Mouse (Mus musculus): ENCODE measurements around the gene Cyp3a13. TPM values are rescaled to one million over a fixed set of nuclear protein-coding genes. Genes with fewer than 3 reads are reported as not detected.
"Not testable (repeated sequence)": the region's sequence is repeated elsewhere in the genome, so short reads cannot be mapped to it uniquely, and the experiment has no call there.

Cyp3a13 gene
- polyA plus RNA-seq, 1 experiment from 2014 or later, result not detected

GRCm38 (mm10) chr5:137887666-137888065 lies 33.8 kb downstream of the Cyp3a13 start:
- Histone ChIP-seq H3K4me1 (ENCODE audit: control insufficient read depth, insufficient read depth, low read length) (no peaks in the 10 kb centered on the region), H3K9ac (replicated peaks; ENCODE audit: low read length) (no peak overlapping the region), H3K27ac (replicated peaks; ENCODE audit: low read depth, low read length) (no peak overlapping the region), H3K4me2 (ENCODE audit: low read length) (no peak overlapping the region), H3K27me3 (ENCODE audit: control insufficient read depth, insufficient read depth, low read length) (no peaks in the 10 kb centered on the region), H3K9me3 (ENCODE audit: control insufficient read depth, low read length) (no peaks in the 10 kb centered on the region), H3K36me3 (ENCODE audit: control insufficient read depth, insufficient read depth, low read length) (no peaks in the 10 kb centered on the region), H3K4me3 (replicated peaks; ENCODE audit: low read depth, low read length) (no peak overlapping the region)
- no peak for ATAC-seq (ENCODE audit: low FRiP score, low TSS enrichment)
- no peak for DNase-seq
- 88% methylated on average over 1 of the region's 1 CpGs for WGBS

DNA sequence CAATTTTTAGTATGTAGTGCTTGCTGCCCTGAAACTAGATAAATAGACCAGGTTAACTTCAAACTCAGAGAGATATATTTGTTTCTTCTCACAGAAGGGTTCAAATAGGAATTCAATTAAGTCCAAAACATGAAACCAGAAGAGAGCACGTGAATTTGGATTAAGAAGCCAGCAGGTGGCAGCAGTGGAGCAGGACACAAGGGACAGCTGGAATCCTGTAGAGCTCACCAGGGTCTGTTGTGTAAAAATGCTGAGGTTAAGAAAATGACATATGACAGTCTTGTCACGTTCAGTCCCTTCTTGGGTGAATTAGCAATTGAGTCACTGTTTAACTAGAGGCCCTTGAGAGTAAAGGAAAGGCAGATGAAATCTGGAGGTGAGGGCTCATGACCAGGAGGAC lies 35.5 kb downstream of the Cyp3a13 start:
- no peak overlapping the region for H3K27ac ChIP-seq (replicated peaks; ENCODE audit: low read depth, low read length)
- H3K36me3 ChIP-seq (ENCODE audit: control insufficient read depth, insufficient read depth, low read length), result no peaks in the 10 kb centered on the region
- no peak overlapping the region for H3K4me3 ChIP-seq (replicated peaks; ENCODE audit: low read depth, low read length)
- 13% methylated on average over 2 of the region's 2 CpGs for WGBS
- no peak overlapping the region for H3K4me2 ChIP-seq (ENCODE audit: low read length)
- ATAC-seq (ENCODE audit: low FRiP score, low TSS enrichment) (no peak), DNase-seq (peak; percentile 77)
- no peaks in the 10 kb centered on the region for H3K4me1 ChIP-seq (ENCODE audit: control insufficient read depth, insufficient read depth, low read length)
- no peaks in the 10 kb centered on the region for H3K27me3 ChIP-seq (ENCODE audit: control insufficient read depth, insufficient read depth, low read length)
- no peaks in the 10 kb centered on the region for H3K9me3 ChIP-seq (ENCODE audit: control insufficient read depth, low read length)
- no peak overlapping the region for H3K9ac ChIP-seq (replicated peaks; ENCODE audit: low read length)

- Histone ChIP-seq H3K4me1 (ENCODE audit: control insufficient read depth, insufficient read depth, low read length) (no peaks in the 10 kb centered on the region), H3K27me3 (ENCODE audit: control insufficient read depth, insufficient read depth, low read length) (no peaks in the 10 kb centered on the region), H3K4me2 (ENCODE audit: low read length) (no peak overlapping the region), H3K27ac (replicated peaks; ENCODE audit: low read depth, low read length) (no peak overlapping the region), H3K36me3 (ENCODE audit: control insufficient read depth, insufficient read depth, low read length) (no peaks in the 10 kb centered on the region), H3K9ac (replicated peaks; ENCODE audit: low read length) (no peak overlapping the region), H3K9me3 (ENCODE audit: control insufficient read depth, low read length) (no peaks in the 10 kb centered on the region), H3K4me3 (replicated peaks; ENCODE audit: low read depth, low read length) (no peak overlapping the region)
- no peak for DNase-seq
- WGBS, result 91% methylated on average over 3 of the region's 3 CpGs
- ATAC-seq (ENCODE audit: low FRiP score, low TSS enrichment), result no peak
These were observed 38.1 kb downstream of the Cyp3a13 start for GRCm38 (mm10) chr5:137883345-137883744.

DNA sequence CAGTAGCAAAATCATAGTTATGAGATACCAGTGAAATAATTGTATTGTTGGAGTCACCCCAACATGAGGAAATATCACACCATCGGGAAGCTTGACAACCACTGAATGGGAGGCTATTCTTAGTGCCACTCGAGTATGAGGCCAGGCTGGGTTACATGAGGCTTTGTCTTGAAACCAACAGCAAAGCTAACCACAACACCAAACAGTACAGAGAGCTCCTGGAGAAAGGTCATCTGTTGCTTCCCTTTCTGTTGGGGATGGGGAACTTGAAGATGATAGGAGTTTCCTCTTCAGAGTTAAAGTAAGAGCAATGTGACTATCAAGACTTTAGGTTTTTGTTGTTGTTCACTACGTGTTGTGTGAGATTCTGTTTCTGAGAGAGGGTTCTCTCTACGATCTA lies 38.5 kb downstream of the Cyp3a13 start:
- DNase-seq, result no peak
- H3K27ac ChIP-seq (replicated peaks; ENCODE audit: low read depth, low read length), result no peak overlapping the region
- H3K4me2 ChIP-seq (ENCODE audit: low read length), result no peak overlapping the region
- no peaks in the 10 kb centered on the region for H3K36me3 ChIP-seq (ENCODE audit: control insufficient read depth, insufficient read depth, low read length)
- no peaks in the 10 kb centered on the region for H3K27me3 ChIP-seq (ENCODE audit: control insufficient read depth, insufficient read depth, low read length)
- no peaks in the 10 kb centered on the region for H3K4me1 ChIP-seq (ENCODE audit: control insufficient read depth, insufficient read depth, low read length)
- no peak for ATAC-seq (ENCODE audit: low FRiP score, low TSS enrichment)
- no peak overlapping the region for H3K9ac ChIP-seq (replicated peaks; ENCODE audit: low read length)
- H3K4me3 ChIP-seq (replicated peaks; ENCODE audit: low read depth, low read length), result no peak overlapping the region
- 74% methylated on average over 4 of the region's 4 CpGs for WGBS
- H3K9me3 ChIP-seq (ENCODE audit: control insufficient read depth, low read length), result no peaks in the 10 kb centered on the region

- Histone ChIP-seq H3K4me2 (ENCODE audit: low read length) (no peak overlapping the region), H3K27ac (replicated peaks; ENCODE audit: low read depth, low read length) (no peak overlapping the region), H3K9me3 (ENCODE audit: control insufficient read depth, low read length) (no peaks in the 10 kb centered on the region), H3K36me3 (ENCODE audit: control insufficient read depth, insufficient read depth, low read length) (no peaks in the 10 kb centered on the region), H3K4me1 (ENCODE audit: control insufficient read depth, insufficient read depth, low read length) (no peaks in the 10 kb centered on the region), H3K27me3 (ENCODE audit: control insufficient read depth, insufficient read depth, low read length) (no peaks in the 10 kb centered on the region), H3K4me3 (replicated peaks; ENCODE audit: low read depth, low read length) (no peak overlapping the region), H3K9ac (replicated peaks; ENCODE audit: low read length) (no peak overlapping the region)
- DNase-seq (peak; percentile 26), ATAC-seq (ENCODE audit: low FRiP score, low TSS enrichment) (no peak)
- WGBS, result 57% methylated on average over 2 of the region's 2 CpGs
These were observed 43.6 kb downstream of the Cyp3a13 start for GRCm38 (mm10) chr5:137877860-137878259.

- no peak for ATAC-seq (ENCODE audit: low FRiP score, low TSS enrichment)
- no peak for DNase-seq
- no peaks in the 10 kb centered on the region for H3K4me1 ChIP-seq (ENCODE audit: control insufficient read depth, insufficient read depth, low read length)
- WGBS, result 83% methylated on average over 2 of the region's 2 CpGs
- no peaks in the 10 kb centered on the region for H3K36me3 ChIP-seq (ENCODE audit: control insufficient read depth, insufficient read depth, low read length)
- no peak overlapping the region for H3K9ac ChIP-seq (replicated peaks; ENCODE audit: low read length)
- H3K4me2 ChIP-seq (ENCODE audit: low read length), result no peak overlapping the region
- no peaks in the 10 kb centered on the region for H3K9me3 ChIP-seq (ENCODE audit: control insufficient read depth, low read length)
- H3K4me3 ChIP-seq (replicated peaks; ENCODE audit: low read depth, low read length), result no peak overlapping the region
- no peak overlapping the region for H3K27ac ChIP-seq (replicated peaks; ENCODE audit: low read depth, low read length)
- H3K27me3 ChIP-seq (ENCODE audit: control insufficient read depth, insufficient read depth, low read length), result no peaks in the 10 kb centered on the region
These were observed 46.4 kb downstream of the Cyp3a13 start for GRCm38 (mm10) chr5:137875054-137875453.

DNA sequence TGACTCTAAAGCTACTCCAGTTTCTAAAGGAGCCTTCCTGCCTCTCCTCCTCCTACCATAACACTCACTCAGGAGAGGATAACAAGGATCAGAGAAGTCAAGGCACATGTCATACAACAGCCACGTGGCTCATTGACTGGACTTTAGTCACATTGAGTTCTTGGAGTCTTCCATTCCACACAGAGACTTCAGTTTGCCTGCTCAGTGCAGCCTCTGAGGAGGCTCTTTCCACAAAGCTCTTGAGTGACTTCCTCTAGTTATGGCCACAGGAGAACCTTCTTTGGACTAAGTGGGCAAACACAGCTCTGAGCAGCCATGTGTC lies 49.1 kb downstream of the Cyp3a13 start:
- H3K4me1 ChIP-seq (ENCODE audit: control insufficient read depth, insufficient read depth, low read length); H3K4me2 ChIP-seq (ENCODE audit: low read length); DNase-seq; H3K36me3 ChIP-seq (ENCODE audit: control insufficient read depth, insufficient read depth, low read length); H3K9me3 ChIP-seq (ENCODE audit: control insufficient read depth, low read length); H3K27me3 ChIP-seq (ENCODE audit: control insufficient read depth, insufficient read depth, low read length); H3K4me3 ChIP-seq (replicated peaks; ENCODE audit: low read depth, low read length); H3K9ac ChIP-seq (replicated peaks; ENCODE audit: low read length); ATAC-seq (ENCODE audit: low FRiP score, low TSS enrichment); H3K27ac ChIP-seq (replicated peaks; ENCODE audit: low read depth, low read length): not testable (repeated sequence)
- WGBS, result 55% methylated on average over 1 of the region's 1 CpGs

DNA sequence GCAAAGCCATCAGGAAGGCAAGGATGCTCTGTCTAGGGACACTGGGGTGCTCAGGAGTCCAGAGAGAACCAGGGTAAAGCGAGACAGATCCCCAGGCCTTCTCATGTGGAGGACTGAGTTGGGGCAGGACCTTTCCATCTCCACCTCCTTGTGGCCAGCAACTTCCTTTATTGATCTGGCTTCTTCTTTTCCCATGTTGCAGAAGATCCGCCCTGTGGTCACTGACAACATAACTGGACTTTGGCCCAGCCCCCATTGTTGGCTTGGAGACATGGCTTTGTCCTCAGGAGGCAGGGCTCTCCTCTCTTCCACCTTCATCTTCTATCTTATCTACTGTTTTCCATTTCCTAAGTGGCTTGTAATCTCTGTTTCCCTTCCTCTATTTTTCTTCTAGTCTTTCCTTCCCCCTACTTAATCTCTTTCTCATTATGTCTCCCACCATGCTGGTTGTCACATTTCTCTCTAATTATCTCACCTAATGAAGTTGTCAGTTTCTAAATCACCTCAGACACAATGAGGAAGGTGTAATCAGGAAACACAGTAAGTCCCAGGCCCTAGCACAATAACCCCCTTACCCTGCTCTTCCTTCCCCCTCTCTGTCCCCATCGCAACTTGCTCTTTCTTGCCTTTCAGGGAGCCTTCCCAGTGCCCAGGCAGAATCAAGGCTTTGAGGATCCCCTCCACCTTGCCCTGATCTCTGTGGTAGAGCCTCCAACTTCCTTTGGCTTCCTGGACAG lies 49.6 kb downstream of the Cyp3a13 start, which contains the start of gene Pilrb2:
Pilrb2 (minus strand) TSS at position 172 of the 737 bp plus-strand sequence.
- H3K9ac ChIP-seq (replicated peaks; ENCODE audit: low read length); H3K36me3 ChIP-seq (ENCODE audit: control insufficient read depth, insufficient read depth, low read length); H3K27ac ChIP-seq (replicated peaks; ENCODE audit: low read depth, low read length); ATAC-seq (ENCODE audit: low FRiP score, low TSS enrichment); H3K4me3 ChIP-seq (replicated peaks; ENCODE audit: low read depth, low read length); DNase-seq; H3K4me2 ChIP-seq (ENCODE audit: low read length); H3K4me1 ChIP-seq (ENCODE audit: control insufficient read depth, insufficient read depth, low read length); H3K27me3 ChIP-seq (ENCODE audit: control insufficient read depth, insufficient read depth, low read length); H3K9me3 ChIP-seq (ENCODE audit: control insufficient read depth, low read length): not testable (repeated sequence)
- WGBS, result 67% methylated on average over 2 of the region's 3 CpGs

DNA sequence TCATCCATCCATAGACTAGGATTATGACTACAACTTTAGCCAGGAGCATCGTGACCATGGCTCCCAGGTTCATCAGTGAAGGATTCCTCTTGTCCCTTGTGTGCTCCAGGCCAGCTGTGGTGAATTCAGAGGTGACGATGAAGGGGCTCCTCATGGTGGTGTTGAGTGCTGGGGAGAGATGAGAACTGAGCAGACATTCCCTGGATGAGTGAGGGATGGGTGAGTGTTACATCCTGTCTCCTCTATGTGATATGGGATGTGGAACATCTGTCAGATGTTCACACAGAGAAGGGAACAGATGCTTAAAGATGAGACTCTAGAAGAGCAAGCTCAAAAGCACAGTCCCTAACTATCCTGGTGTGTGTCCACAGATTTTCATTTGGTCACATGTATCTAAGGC lies 52.8 kb downstream of the Cyp3a13 start:
- H3K27ac ChIP-seq (replicated peaks; ENCODE audit: low read depth, low read length); H3K4me1 ChIP-seq (ENCODE audit: control insufficient read depth, insufficient read depth, low read length); H3K4me3 ChIP-seq (replicated peaks; ENCODE audit: low read depth, low read length); H3K9ac ChIP-seq (replicated peaks; ENCODE audit: low read length); H3K4me2 ChIP-seq (ENCODE audit: low read length); H3K9me3 ChIP-seq (ENCODE audit: control insufficient read depth, low read length); H3K36me3 ChIP-seq (ENCODE audit: control insufficient read depth, insufficient read depth, low read length); H3K27me3 ChIP-seq (ENCODE audit: control insufficient read depth, insufficient read depth, low read length); DNase-seq; ATAC-seq (ENCODE audit: low FRiP score, low TSS enrichment): not testable (repeated sequence)
- WGBS, result 75% methylated on average over 2 of the region's 2 CpGs

Measured in midbrain, embryonic 14.5 days (tissue).